Mouse (Mus musculus) heart, adult 2 months (tissue): Measurements from ENCODE around the gene Fgfr2. TPM values are rescaled to one million over a fixed set of nuclear protein-coding genes. Genes with fewer than 3 reads are reported as not detected.

Experiments
- DNase-seq, 2 experiments: peaks; one replicate each; pipeline ENCODE4 v3.0.0; 2021
- H3K27ac ChIP-seq: fragments of 200-600 bp; 2 replicates; pipeline ENCODE4 v1.8.1; 2022
- H3K27me3 ChIP-seq: fragments of 200-500 bp; 2 replicates; pipeline ENCODE4 v1.6.1; 2012; ENCODE audit warnings: mild to moderate bottlenecking, low read length, inconsistent platforms, mixed read lengths; ENCODE audit not compliant: control insufficient read depth, insufficient read depth
- H3K36me3 ChIP-seq: fragments of 200-500 bp; 2 replicates; pipeline ENCODE4 v1.6.1; 2012; ENCODE audit warnings: low read length, inconsistent platforms; ENCODE audit not compliant: control insufficient read depth, insufficient read depth
- H3K4me1 ChIP-seq: fragments of 200-500 bp; 2 replicates; pipeline ENCODE4 v1.6.1; 2011; ENCODE audit warnings: low read length; ENCODE audit not compliant: control insufficient read depth, insufficient read depth
- H3K4me3 ChIP-seq: fragments of 200-600 bp; 2 replicates; pipeline ENCODE4 v1.8.1; 2022
- H3K79me2 ChIP-seq: fragments of 200-500 bp; replicated peaks from 2 replicates; pipeline ENCODE4 v1.6.1; 2012; ENCODE audit warnings: mild to moderate bottlenecking, inconsistent platforms, low read length, moderate library complexity, mixed read lengths; ENCODE audit not compliant: control insufficient read depth, insufficient read depth
- H3K9ac ChIP-seq: fragments of 200-500 bp; 2 replicates; pipeline ENCODE4 v1.6.1; 2012; ENCODE audit warnings: low read depth, mild to moderate bottlenecking, control low read depth, inconsistent platforms, low read length, mixed read lengths
- CTCF ChIP-seq: fragments of 200-600 bp; IDR thresholded peaks from 2 replicates; pipeline ENCODE4 v1.8.1; 2022; ENCODE audit warnings: antibody characterized with exemption, mild to moderate bottlenecking, moderate library complexity
- EP300 ChIP-seq: fragments of 200-500 bp; IDR thresholded peaks from 2 replicates; pipeline ENCODE4 v1.6.1; 2011; ENCODE audit warnings: low read depth, low read length, control low read depth; ENCODE audit not compliant: insufficient read depth
- POLR2A ChIP-seq: fragments of 200-500 bp; IDR thresholded peaks from 2 replicates; pipeline ENCODE4 v1.6.1; 2011; ENCODE audit warnings: mild to moderate bottlenecking, low read depth, low read length, control low read depth; ENCODE audit not compliant: insufficient read depth
- WGBS: fragments of 180-500 bp; shearing (Covaris S2); methylation state at CpG from one replicate; pipeline ENCODE4 v1.1.7; 2018; 5-methylcytosine and 5-hydroxymethylcytosine counted together
- intact Hi-C: fragments of 180-260 bp; cut with DNase I; formaldehyde crosslinking; loops from one replicate; pipeline ENCODE4 v1.15.1; 2025
- polyA plus RNA-seq: library from polyadenylated mRNA; depleted of rRNA; stranded (reverse); fragments of >200 nt; gene quantifications from 2 replicates; pipeline ENCODE4 v1.2.3, GENCODE M21; 2012
- total RNA-seq, 2 experiments: library from RNA; stranded (reverse); gene quantifications; 2 replicates each; pipeline ENCODE4 v1.2.3; 2021

Gene Fgfr2
- total and polyA plus RNA-seq, 3 experiments: 1.1 to 2.0 (median 1.3) TPM

DNA sequence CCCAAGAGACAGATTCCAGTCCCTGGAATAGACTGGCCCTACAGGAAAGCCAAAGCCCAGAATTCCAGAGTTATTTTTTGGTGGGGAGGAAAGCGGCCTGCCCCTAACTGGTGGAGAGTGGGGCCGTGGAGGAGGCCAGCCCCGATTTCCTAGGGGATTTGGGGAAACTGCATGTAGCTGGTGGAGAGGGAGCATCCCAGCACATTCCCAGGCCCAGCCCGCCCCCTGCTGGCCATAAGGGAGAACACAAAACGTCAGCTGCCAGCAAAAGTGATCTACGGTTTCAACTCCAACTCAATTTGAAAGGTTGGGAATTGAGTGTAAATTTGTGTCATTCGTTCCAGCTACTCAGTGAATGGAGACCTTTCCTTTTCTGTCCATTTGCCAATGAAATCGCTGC lies 909.7 kb downstream of the Fgfr2 start:
- TF ChIP-seq POLR2A (no peak), CTCF (peak; percentile 91), EP300 (peak; percentile 79; the same call in 1 of the 2 replicates)
- no peak overlapping the region for H3K4me3 ChIP-seq
- WGBS: 7% methylated on average over 8 of the region's 8 CpGs

DNA sequence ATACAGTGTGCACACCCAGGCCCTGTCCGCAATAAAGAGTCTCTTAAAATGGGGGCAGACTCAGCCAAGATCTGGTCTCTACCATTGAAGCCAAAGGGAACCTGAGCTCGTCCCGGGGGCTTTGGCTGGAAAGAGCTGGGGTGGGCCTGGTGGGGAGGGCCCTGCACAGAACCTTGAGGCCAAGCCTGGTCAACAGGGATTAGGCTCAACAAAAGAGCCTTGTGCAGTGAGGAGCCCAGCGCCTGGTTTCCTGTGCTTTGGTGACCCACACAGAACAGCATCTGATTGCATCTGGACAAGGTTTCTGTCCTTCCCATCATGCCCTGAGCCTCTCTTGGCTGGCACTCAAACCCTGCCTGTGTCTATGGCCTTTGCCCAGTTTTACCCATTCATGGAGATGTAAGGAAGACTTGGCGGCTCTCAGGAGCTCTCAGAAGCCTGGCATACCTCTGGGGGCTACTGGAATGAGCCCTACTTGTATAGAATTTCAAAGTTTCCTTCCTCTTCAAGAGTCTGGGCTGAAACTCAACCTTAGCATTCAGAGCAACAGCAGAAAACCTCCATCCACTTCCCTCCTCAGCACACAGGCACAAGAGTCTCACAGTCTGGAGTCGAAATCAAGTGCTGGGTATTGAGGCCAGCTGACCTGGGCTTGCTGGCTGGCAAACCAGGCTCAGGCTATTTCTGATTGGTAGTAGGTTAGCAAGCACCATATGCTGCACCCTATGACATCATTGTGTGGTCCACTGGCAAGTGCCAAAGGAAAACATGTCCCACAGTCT lies 911.0 kb downstream of the Fgfr2 start:
- Histone ChIP-seq H3K27me3 (no peaks in the 10 kb centered on the region), H3K27ac (no peak overlapping the region; the same call in 1 of the 2 replicates), H3K4me1 (no peaks in the 10 kb centered on the region), H3K4me3 (no peak overlapping the region), H3K79me2 (no peaks in the 10 kb centered on the region), H3K9ac (no peak overlapping the region), H3K36me3 (no peaks in the 10 kb centered on the region)
- no peak for TF ChIP-seq CTCF
- DNase-seq: peak in 1 of 2 experiments; percentile 28
- intact Hi-C loops: no loop called here
- 65% methylated on average over 6 of the region's 6 CpGs for WGBS

More for the DNA sequence above, 909.7 kb downstream of the Fgfr2 start:
- Histone ChIP-seq H3K27ac (no peak overlapping the region), H3K79me2 (no peaks in the 10 kb centered on the region), H3K36me3 (no peaks in the 10 kb centered on the region), H3K9ac (no peak overlapping the region), H3K4me1 (no peaks in the 10 kb centered on the region), H3K27me3 (no peaks in the 10 kb centered on the region)
- intact Hi-C loops: loop anchor here (1.0 kb wide), 2 partner anchors 314 to 673 kb away; no protein-coding TSS in a partner anchor
- DNase-seq: peak; percentile 72 to 78

DNA sequence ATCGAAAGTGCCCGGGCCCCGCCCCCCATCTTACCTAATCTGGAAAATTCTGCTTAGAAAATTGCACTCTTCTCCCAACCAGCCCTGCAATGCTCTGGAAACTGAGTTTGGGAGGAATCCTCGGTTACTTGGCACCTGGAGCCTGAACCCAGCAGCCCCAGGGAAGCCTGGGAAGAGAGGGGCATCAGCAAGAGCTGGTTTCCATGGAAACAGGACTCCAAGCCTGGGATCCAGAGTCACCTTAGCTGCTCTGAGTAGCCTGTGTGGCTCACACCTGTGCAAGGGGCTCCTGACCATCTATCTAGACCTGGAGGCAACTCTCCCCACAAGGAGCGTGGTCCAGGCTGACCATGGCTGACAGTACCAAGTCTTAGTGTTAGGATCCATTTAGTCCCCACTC lies 912.5 kb downstream of the Fgfr2 start:
- no peak for TF ChIP-seq EP300
- TF ChIP-seq POLR2A: no peak
- TF ChIP-seq CTCF: no peak
- intact Hi-C loops: no loop called here
- Histone ChIP-seq H3K79me2 (no peaks in the 10 kb centered on the region), H3K4me3 (no peak overlapping the region), H3K9ac (no peak overlapping the region), H3K36me3 (no peaks in the 10 kb centered on the region), H3K27me3 (no peaks in the 10 kb centered on the region), H3K27ac (no peak overlapping the region), H3K4me1 (no peaks in the 10 kb centered on the region)
- 77% methylated on average over 5 of the region's 5 CpGs for WGBS
- no peak for DNase-seq

DNA sequence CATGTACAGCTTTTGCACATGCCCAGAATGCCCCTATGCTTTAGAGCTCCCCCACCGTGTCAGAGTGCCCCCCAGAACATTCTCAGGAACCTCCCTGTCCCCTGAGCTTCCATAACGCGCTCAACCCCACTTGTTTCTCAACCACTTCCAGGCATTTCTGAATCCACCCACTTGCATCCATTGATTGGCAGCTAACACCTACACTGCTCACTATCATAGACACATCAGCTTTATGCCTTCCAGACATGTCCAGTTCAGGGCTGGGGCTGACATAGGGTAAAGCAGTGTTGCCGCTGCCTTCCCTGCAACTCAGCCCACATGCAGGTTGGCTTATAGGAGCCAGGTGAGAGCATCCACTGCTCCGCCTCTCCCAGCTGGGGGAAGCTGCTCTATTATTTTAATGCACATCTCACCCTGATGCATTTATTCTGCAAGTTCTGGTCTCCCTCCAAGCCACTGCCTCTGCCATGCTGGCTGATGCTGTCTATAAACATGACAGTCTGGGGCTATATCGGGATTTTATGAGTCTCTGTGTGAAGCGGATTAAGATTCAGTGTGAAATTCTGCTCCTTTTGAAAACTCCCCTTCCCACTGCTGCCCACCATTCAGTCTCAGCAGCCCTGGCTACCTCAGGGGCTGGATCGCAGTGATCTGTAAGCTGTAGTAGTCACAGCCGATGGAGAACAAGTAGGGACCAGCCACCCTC lies 914.1 kb downstream of the Fgfr2 start:
- no peak overlapping the region for H3K27ac ChIP-seq
- TF ChIP-seq EP300 (no peak), CTCF (no peak), POLR2A (no peak)
- no peak overlapping the region for H3K4me3 ChIP-seq
- H3K79me2 ChIP-seq: no peaks in the 10 kb centered on the region
- no peak for DNase-seq
- H3K9ac ChIP-seq: no peak overlapping the region
- WGBS: 79% methylated on average over 9 of the region's 9 CpGs
- no peaks in the 10 kb centered on the region for H3K36me3 ChIP-seq
- H3K4me1 ChIP-seq: no peaks in the 10 kb centered on the region
- no peaks in the 10 kb centered on the region for H3K27me3 ChIP-seq
- intact Hi-C loops: no loop called here

DNA sequence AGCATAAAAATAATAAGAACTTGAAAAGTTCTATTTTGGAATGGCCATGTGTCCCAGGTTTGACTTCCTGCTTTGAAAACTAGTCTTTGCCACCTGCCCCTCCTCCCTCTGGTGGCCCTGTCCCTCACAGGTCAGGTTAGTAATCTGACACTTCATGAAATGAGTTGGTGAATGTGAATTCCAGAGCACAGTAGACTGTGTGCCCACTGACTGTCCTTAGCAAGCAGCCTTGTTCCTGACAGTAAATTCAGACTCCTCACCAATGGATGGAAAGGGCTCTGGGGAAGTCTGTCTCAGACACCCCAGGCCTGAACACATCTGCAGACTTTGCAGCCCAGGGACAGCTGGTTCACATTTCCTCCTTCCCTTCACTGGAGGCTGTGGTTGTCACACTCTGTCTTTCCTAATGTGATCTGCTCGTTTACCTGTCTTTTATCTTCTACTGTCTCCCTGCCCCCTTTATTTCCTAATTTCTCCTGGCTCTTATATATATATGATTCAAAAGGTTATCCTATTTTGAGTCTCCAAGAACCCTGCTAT lies 919.0 kb downstream of the Fgfr2 start:
- Histone ChIP-seq H3K9ac (no peak overlapping the region), H3K79me2 (no peaks in the 10 kb centered on the region), H3K27me3 (no peaks in the 10 kb centered on the region), H3K4me1 (no peaks in the 10 kb centered on the region), H3K36me3 (no peaks in the 10 kb centered on the region), H3K27ac (no peak overlapping the region), H3K4me3 (no peak overlapping the region)
- 48% methylated on average over 1 of the region's 1 CpGs for WGBS
- TF ChIP-seq EP300: no peak
- no peak for TF ChIP-seq CTCF
- TF ChIP-seq POLR2A: no peak
- DNase-seq: no peak
- intact Hi-C loops: no loop called here

DNA sequence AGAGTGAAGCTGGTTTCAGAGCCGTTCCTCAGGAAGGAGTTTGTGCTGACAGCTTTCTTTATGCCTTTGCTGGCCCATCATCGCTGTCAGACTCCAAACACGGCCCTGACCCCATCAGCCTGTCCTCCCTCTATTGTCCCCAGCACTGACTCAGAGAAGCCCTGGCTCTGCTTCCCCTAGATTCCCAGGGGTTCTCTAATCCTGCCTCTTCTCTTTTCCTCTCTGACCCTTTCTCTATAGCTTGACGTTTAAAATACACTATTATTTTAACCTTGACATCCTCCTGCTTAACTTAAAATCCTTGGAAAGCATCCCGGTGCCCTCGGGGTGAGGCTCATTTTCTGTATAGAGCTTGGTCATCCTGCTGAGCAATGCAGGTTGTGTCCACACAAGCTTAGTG lies 923.5 kb downstream of the Fgfr2 start:
- Histone ChIP-seq H3K27ac (no peak overlapping the region), H3K36me3 (no peaks in the 10 kb centered on the region), H3K9ac (no peak overlapping the region), H3K27me3 (no peaks in the 10 kb centered on the region), H3K4me1 (peaks cover 2% of the 10 kb centered on the region; the same call in 1 of the 2 replicates), H3K4me3 (no peak overlapping the region), H3K79me2 (no peaks in the 10 kb centered on the region)
- 34% methylated on average over 6 of the region's 6 CpGs for WGBS
- intact Hi-C loops: no loop called here
- DNase-seq: no peak
- TF ChIP-seq CTCF (no peak), EP300 (no peak), POLR2A (no peak)
